Mouse (Mus musculus) granulocyte monocyte progenitor cell, adult 5-6 weeks (primary cell): ENCODE data around the gene Idua. TPM values are rescaled to one million over a fixed set of nuclear protein-coding genes. Genes with fewer than 3 reads are reported as not detected.

ENCODE experiments used
- ATAC-seq: replicated peaks from 2 replicates; pipeline ENCODE4 v1.8.0; 2016; ENCODE audit warnings: mild to moderate bottlenecking, moderate TSS enrichment, inconsistent platforms; ENCODE audit not compliant: poor library complexity, severe bottlenecking
- total RNA-seq, 2 experiments: library from RNA; stranded (forward) in 1 of 2; stranded (reverse) in 1 of 2; fragments of 200-712, 200-1000 nt in 1 of 2; fragments of >200 nt in 1 of 2; fragmentation: Nextera tagmentation in 1 of 2; gene quantifications; 2 replicates each; pipeline ENCODE4 v1.2.3; 2014 to 2017

Gene Idua
- total RNA-seq, 2 experiments from 2014 or later = 6.4 to 13.3 TPM

DNA sequence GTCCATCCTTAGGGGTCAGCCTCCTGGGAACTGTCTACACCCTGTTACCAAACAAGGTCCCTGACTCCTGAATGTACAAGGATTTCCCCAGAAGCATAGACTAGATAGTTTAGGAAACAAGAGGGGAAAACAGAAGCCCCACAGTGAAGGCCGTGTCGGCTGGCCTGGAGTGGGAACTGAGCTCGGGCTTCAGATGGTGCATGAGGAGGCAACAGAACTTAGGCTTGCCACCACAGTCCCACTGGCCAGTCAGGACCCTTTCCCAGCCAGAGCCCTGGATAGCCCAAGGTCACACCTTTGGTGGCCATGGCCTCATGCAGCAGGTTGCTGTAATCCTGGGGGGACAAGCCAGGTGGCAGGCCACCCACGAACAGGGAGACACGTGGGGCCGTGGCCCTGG, 6.8 kb upstream of the Idua start:
- ATAC-seq = no peak

DNA sequence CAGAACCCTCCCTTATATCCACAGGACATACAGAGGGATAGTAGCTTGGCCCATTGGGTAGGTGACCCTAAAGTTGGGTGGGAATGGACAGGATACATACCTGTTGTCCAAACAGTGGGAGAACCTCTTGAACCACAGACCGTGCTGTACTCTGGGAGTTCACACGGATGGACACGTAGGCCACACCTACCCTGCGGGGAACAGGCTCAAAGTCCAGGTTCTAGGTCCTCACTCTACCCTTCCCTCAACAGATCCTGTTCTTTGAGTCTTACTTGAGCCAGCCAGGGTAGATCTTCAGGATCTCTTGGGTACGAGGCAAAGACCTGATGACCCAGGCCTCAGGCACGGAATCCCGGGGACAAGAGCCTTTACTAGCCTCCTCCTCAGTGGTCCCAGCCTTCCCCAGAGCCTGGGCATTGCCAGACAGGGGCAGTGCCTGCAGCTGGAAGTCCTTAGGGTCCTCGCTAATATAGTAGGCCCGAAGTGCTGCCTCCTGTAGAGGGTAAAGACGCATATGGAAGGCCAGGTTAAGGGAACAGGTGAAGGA, 5.6 kb upstream of the Idua start:
- no peak for ATAC-seq

DNA sequence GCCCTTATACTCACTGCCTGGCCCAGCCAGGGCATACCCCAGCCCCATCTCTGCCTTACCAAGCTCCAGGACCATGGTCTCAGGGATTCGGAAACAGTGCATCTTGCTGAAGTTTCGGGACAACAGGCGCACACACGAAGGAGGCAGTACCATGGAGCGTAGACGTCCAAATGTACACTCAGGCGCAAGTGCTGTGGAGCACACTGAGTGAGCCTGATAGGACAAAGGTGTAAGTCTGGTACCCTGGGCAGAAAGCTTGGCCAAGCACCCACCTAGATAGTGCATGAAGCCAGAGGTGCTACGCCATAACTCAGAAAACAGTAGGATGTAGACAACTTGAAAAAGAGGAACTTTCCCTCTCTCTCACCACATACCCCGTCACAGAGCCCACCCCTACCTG, 4.8 kb upstream of the Idua start:
- ATAC-seq = peak; percentile 18; the same call in 1 of the 2 replicates

DNA sequence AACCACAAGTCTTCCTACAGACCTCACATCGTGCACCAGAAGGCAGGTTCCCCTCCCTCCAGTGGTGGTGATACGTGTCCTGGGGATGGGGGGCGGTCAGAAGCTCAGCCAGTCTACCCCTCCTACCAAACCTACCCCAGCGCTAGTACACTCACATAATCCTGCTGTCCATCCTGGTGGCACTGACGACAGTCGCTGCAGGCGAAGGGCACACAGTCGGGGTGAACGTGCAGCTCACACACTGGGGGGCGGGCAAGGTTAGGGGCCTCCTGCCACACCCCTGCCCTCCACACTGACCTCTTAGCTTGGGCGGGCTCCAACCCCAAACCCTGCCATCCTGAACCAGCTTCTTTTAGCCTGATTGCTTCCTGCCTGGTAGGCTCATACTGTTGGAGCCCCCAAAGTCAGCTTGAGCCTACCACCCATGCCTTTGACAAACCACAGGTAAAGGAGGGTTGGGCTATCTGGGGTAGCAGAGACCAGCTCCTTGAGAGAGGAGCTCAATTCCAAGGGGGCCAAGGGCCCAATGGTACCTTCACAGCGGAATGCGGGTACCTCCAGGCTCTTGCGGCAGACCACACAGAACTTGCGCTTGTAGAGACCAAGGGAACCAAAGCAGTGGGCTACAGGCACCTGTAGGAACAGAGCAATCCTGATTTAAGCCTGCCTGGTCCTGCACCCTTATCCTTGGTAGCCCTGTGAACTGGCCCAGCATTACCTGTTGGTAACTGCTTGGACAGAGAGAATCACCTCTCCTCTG, 4.1 kb upstream of the Idua start:
- no peak for ATAC-seq

DNA sequence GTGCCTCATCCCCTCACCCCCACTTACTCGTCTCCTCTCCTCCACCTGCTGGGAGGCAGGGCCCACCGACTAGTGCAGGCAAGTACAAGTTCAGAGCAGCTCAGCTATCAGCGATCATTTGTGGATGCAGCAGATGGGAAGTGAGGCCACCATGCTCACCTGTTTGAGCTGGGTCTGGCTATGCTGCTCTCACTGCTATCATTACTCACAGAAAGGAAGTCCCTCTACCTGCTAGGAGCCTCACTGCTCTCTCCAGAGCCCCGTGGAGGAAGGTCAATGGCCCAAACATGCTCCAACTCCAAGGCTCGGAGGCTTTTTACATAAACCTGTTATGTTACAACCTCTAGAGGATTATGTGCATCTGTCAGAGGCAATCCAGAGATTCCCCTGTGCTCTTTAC, 2.7 kb upstream of the Idua start:
- no peak for ATAC-seq

DNA sequence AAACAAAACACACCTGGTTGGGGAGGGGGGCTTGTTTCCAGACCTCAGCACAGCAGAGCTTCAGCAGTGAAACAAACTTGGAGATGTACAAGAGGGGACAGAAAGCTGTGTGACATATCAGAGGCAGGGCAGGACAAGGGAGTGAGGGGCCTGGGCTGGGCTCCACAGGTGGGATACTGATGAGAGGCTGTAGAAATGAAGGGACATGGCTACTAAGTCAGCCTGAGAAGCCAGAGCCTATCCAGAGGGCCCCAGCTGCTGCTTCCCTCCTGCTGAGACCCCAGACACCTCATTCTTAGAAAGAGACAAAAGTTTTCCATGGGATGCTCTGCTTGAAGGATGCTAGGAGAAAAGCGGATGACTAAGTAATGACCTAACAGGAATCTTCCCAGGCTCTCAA, 1.5 kb upstream of the Idua start:
- no peak for ATAC-seq

DNA sequence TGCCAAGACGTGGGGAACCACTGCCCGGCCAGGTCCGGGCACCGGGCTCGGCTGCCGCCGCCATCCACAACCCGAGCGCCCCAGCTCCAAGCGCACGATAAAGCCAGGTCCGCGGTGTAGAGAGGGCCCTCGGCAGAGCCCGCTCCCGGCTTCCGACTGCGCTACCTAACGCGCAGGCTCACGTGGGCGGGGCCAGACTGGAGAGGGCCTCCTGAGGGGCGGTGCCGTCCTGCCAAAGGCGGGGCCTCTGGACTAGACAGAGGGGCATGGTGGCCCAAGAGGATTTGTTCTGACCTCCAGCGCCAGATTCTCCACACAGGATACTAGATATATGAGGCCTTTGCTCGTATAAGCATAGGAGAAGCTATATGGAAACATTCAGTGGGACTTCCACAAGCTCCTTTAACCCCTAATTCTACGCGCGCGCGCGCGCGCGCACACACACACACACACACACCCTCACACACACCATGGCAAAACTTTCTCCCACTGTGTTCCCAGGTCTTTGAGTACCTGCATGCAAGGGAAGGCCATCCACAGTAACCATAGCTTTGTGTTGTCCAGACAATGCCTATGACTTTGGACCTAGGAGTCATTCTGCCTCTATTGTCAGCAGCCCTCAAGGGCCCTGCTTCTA, 619 bp downstream of the Idua start:
- peak; percentile 97 for ATAC-seq

DNA sequence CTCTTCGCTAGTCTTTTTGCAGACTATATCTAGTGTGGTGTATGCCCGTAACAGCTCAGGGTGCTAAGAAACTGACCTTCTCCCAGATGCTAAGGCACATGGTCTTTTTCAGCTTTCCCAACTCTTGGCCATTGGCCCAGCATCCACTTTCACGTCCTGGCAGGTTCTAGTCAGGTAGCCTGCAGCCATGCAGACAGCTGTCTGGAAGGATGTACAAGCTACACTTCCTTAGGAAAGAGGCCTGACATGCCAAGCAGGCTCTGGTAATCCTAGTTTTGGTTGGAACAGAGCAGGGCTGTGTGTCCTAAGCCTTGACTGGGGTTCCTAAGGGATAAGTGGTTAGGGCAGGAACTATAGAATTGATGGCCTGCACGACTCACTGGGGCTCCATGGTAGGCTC, 2.6 kb downstream of the Idua start:
- ATAC-seq = no peak

DNA sequence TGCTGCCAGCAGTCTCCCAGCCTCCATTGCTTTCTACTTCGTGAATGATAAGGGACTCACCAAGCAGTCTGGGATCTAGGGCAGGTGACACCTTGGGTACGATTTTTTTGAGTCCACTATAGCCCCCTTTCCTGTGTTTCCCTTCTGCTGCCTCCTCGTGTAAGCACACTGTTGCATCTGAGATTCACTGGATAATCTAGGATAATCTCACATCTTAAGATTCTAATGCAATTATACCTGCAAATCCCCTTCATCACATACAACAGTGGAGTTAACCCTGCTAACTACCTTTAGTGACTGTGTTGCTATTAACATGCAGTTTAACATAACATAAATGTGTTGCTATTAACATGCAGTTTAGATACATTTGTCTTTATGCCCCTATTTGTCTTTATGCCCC, 4.9 kb downstream of the Idua start:
- ATAC-seq = no peak

DNA sequence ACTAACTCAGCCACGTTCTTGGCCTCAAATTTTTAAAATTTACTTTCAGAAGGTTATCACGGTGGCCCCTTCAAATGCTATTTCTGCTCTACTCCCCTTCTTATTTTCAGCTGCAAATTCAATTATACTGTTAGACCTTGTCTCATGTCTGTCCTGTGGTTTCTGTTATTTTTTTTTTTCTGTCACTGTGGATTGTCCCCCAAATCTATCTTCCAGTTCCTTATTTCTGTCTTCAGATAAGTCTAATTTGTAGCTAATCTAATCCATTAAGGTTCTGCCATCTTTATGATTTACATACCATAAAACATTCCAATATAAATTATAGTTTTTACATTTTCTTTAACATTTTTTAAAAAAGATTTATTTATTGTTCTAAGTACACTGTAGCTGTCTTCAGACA, 7.2 kb downstream of the Idua start:
- ATAC-seq = no peak

DNA sequence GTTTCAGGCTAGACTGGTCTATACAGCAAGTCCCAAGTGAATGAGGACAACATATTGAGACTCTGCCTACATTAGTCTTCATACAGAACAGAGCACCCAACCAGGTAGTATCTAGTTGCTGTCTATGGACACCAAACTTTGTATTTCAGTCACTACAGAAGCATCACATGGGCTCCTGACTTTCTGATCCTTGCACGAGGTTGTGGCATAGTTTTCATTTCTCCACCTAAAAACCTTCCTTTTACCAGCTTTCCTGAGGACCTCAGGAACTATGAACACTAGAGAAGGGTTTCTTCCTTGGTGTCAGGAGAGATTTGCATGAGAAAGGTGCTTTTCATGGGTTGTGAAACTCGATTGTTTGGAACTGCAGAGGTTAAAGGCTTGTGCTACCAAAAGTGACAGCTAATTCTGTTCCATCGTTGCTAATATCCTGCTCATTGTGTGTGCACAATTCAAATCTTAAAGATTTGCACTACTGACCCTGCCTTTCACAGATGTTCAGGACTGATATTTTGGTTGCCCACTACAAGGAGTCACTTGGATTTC, 8.3 kb downstream of the Idua start:
- ATAC-seq = no peak

DNA sequence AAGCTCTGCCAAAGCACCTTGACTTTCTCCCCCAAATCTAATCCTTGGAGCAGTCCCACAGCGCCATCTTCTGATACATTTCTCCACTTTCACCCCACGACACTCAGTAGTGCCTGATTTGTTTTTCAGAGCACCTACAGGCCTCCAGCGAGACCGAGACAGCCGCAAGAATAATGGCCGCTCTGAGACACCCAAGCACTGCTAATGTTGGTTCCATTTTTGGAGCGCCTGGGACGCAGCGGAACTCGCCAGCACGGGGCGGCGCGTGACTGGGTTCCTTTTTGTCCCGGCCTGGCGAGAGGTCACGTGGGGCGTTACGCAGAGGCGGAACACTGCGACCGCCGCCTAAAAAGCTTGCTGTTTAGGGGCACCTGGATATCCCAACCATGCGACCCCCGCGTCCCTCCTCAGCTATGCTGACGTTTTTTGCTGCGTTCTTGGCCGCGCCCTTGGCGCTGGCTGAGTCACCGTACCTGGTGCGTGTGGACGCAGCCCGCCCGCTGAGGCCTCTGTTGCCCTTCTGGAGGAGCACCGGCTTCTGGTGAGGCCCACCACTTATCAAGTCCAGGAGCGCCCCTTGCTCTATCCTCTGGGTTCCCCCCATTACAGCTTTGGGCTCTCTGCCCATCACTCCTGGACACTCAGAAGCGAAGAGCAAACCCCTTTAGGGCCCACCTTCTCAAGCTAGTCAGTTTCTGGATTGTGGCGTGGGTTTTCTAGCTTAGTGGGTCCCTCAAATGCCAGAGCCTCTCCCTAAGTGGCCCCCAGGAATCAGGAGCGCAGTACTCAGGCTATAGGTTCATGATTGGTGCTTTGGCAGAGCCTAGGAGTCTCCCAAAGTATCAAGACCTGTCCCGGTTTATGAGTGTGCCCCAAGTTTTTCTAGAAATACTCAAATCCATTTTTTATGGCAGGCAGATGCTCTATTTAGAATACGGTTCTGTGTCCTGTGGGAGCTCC, 9.1 kb downstream of the Idua start, which contains the start of gene Dgkq:
Gene Dgkq (minus strand): TSS at position 696 of the 960 bp plus-strand sequence.
- peak; percentile 80 for ATAC-seq

DNA sequence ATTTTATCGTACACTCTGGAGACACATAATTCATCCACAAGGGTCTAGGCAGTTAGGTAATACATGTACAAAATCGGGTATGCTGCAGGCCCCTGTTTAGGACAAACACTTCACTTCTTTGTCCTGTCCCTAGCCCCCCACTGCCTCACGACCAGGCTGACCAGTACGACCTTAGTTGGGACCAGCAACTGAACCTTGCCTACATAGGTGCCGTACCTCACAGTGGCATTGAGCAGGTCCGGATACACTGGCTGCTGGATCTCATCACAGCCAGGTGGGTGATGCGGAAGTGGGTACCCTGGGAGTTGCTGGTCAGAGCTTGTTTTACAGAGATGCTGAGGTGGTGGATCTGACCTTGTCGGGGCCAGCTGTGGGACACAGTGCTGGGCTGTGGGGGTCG, 9.9 kb downstream of the Idua start:
- ATAC-seq = no peak

DNA sequence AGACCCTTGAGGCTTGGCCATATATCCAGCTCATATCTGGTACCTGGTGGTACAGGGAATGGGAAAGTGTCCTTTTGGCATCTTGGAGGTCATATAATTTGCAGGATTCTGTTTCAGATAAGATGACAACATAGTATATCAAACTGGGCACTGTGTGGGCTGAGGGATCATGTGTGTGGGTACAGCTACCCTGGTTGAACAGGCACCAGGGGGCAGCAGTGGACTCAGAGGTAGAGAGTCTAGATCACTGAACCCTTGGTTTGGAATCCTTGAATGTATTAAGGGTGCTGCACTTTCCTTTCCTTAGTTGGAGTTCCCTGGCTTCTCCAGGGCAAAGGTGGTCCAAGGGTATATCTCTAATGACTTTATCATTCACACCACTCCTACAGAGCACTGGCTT, 10.7 kb downstream of the Idua start:
- ATAC-seq = peak; percentile 27; the same call in 1 of the 2 replicates

DNA sequence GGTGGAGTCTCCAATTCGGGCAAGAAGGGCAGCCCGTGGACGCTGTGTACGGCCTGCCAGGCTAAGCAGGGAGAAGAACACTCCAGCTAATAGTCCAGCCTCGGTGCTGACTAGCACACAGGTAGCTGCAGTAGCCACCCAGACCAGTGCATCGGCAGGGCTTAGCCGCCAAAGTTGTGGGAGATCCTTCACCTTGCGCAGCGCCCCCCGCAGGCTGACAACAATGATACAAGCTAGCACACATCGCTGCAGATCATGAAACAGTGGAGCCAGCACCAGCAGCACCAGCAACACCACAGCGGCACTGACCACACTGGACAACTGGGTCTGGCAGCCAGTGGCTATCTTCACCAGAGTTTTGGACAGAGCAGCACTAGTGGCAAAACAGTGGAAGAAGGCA, 11.6 kb downstream of the Idua start:
- no peak for ATAC-seq

DNA sequence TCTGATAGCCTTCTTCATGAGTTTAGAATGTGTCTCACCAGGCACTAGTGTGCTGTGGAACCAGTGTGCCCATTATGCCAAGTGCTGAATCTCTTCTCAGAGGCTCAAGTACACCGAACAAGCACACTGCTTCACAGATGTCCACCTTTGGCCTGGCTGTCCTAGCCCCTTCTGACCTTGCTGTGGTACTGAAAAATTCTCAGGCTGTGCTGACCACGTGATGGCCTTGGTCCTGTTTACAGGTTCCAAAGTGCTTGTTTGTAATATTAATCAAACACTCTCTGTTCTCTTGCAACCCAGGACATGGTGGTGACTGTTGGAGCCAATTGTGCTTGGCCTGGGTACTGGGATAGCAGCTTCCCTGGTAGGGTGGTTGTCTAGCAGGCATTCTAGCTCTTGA, 14.5 kb downstream of the Idua start:
- no peak for ATAC-seq

DNA sequence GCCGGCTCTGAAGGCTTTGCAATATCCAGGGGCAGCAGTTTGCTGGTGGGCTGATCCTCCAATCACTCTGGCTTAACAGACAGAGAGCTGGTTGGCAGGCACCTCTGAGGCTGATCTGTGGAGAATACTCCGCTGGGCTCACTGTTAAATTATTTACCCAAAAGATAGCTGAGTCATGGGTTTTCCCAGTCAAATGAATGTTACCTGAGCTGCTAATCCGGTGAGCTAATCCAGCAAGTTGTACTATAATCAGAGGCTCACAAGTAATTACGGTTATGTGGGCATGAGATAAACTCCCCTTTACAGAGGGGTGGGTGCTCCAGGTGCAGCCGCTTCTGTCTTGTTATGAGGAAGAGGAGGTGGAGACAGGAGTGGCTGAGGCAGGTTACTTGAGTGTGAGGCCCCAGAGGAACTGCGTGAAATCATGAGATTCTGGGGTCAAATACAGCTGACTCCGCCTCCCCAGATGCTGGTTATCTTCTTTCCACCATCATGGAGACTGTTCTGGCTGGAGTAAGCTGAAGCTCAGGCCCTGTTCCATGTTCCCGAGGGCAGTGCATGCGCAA, 15.2 kb downstream of the Idua start, which contains the start of gene Slc26a1:
Gene Slc26a1 (minus strand): TSS at position 319 of the 566 bp plus-strand sequence.
- no peak for ATAC-seq

DNA sequence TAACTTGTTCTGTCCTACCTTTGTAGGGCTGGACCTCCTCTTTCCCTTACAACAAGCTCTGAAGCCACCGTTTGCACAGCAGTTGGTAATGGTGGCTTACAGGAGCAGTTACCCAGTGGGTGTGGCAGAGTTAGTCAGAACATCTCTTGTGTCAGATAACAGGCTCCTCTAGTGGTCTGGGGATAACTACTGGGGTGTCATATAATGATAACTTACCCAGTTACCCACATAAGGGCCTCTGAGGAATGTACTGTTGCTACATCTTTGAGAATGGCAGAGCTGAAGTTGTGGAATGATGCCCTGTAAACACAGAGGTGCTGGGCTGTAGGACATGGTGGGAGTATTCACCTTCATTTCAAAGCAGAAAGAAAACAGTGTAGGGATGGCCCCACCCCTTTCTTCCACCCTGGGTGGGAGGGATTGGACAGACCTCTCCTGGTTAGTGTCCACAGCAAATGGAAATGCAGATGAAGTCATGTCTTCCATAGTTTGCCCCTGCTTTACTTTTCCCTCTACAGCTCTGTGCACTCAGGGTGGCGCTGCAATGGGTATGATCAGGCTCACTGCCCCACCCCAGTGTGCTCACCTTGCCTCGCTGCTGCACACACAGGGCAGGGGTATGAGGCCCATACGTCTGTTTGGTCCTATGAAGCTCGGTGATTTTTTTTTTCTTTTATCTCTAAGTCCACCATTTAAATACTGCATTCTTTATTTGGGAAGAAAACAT, 16.8 kb downstream of the Idua start:
- ATAC-seq = no peak

DNA sequence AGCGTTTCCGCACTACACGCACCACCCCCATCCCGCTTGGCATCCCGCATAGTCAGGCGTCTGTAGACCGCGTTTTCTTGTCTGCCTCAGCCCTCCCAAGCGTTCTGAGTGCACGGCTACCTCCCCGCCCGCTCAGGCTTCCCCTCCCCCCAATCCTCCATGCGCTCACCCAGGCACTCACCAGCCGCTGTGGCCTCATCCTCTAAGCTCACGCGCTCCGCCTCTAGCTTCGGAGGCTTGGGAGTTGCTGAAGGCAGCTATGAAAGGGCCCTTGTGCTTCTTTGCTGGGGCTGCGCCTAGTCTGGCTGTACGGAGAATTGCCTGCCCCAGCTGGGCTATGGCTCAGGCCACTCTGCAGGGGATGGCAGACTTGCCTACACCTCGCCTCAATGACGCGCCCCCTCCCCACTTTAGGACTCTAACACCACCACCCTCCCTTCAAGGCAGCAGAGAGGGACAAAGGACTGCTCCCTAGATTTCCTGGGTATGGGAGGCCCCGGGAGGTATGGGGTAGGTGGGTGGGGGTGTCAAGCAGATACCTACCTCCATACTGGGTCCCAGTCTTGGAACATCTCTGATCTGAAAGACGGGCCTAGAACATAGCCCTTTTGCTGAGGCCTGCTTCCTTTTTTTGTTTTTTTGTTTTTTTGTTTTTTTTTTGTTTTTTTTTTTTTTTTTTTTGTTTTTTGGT, 17.6 kb downstream of the Idua start:
- ATAC-seq = no peak
